Mouse (Mus musculus) liver, embryonic 15.5 days (tissue): ENCODE results near the gene Tmem94. TPM values are rescaled to one million over a fixed set of nuclear protein-coding genes. Genes with fewer than 3 reads are reported as not detected.

Experiments
- ATAC-seq: fragments of 200-750 bp; cut with Nextera tagmentation; 2 replicates; pipeline ENCODE4 v1.8.0; 2017; ENCODE audit warnings: moderate number of reproducible peaks, mild to moderate bottlenecking, moderate library complexity; ENCODE audit not compliant: insufficient read depth
- H3K27ac ChIP-seq: fragments of 300-500 bp; sonication (generic); replicated peaks from 2 replicates; pipeline ENCODE4 v1.5.1; 2015; ENCODE audit warnings: mild to moderate bottlenecking, inconsistent platforms
- H3K27me3 ChIP-seq: fragments of 300-500 bp; sonication (generic); 2 replicates; pipeline ENCODE4 v1.6.1; 2015; ENCODE audit warnings: mild to moderate bottlenecking, inconsistent platforms
- H3K36me3 ChIP-seq: fragments of 300-500 bp; sonication (generic); replicated peaks from 2 replicates; pipeline ENCODE4 v1.6.1; 2015; ENCODE audit warnings: moderate library complexity, mild to moderate bottlenecking, inconsistent platforms
- H3K4me1 ChIP-seq: fragments of 300-500 bp; sonication (generic); replicated peaks from 2 replicates; pipeline ENCODE4 v1.6.1; 2015; ENCODE audit warnings: inconsistent platforms
- H3K4me2 ChIP-seq: fragments of 300-500 bp; sonication (generic); 2 replicates; pipeline ENCODE4 v1.6.1; 2015; ENCODE audit warnings: moderate library complexity, mild to moderate bottlenecking, inconsistent platforms
- H3K4me3 ChIP-seq: fragments of 300-500 bp; sonication (generic); replicated peaks from 2 replicates; pipeline ENCODE4 v1.5.1; 2015; ENCODE audit warnings: mild to moderate bottlenecking, inconsistent platforms
- H3K9ac ChIP-seq: fragments of 300-500 bp; sonication (generic); 2 replicates; pipeline ENCODE4 v1.6.1; 2015; ENCODE audit warnings: moderate library complexity, mild to moderate bottlenecking, inconsistent platforms
- H3K9me3 ChIP-seq: fragments of 300-500 bp; sonication (generic); replicated peaks from 2 replicates; pipeline ENCODE4 v1.6.1; 2016; ENCODE audit warnings: inconsistent platforms
- WGBS: fragments of 180-500 bp; shearing (Covaris S2); methylation state at CpG from one replicate; pipeline ENCODE4 v1.1.7; 2015; ENCODE audit warnings: mixed read lengths; ENCODE audit not compliant: insufficient replicate concordance; 5-methylcytosine and 5-hydroxymethylcytosine counted together
- microRNA-seq: library from miRNA; unstranded; fragments of <30 nt; microRNA quantifications from one replicate; pipeline ENCODE4, GENCODE M21; 2016
- polyA plus RNA-seq: library from polyadenylated mRNA; unstranded; fragments of >200 nt; fragmentation: Nextera tagmentation; extraction: Ambion mirVana; gene quantifications from 2 replicates; pipeline ENCODE4 v1.2.1, GENCODE M21; 2015

Gene Tmem94
- polyA plus RNA-seq, 1 experiment from 2014 or later: 9.9 TPM

DNA sequence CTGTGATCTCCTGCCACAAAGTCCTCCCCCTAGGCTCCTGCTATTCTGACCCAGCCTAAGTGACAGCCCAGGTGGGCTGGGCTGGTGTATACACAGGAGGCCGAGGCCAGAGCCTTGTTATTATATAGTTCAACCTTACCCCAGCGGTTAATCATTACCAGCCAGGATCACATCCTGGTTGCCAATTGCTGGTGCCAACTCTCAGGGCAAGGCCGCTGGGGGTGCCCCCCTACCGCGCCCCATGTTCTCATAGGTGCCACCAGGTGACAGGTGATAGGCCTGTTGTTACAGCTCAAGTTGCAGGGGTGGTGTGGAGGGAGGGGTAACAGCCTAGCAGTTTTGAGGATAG, 78.6 kb downstream of the Tmem94 start:
- Histone ChIP-seq H3K36me3 (peaks cover 34% of the 10 kb centered on the region), H3K27me3 (no peaks in the 10 kb centered on the region), H3K4me3 (no peak overlapping the region), H3K9me3 (0 out of 2 replicates have a peak, but pooled peaks cover 2% of the 10 kb centered on the region), H3K9ac (no peak overlapping the region), H3K4me1 (peaks cover 53% of the 10 kb centered on the region), H3K27ac (no peak overlapping the region), H3K4me2 (no peak overlapping the region)
- ATAC-seq: no peak
- 86% methylated on average over 5 of the region's 5 CpGs for WGBS

DNA sequence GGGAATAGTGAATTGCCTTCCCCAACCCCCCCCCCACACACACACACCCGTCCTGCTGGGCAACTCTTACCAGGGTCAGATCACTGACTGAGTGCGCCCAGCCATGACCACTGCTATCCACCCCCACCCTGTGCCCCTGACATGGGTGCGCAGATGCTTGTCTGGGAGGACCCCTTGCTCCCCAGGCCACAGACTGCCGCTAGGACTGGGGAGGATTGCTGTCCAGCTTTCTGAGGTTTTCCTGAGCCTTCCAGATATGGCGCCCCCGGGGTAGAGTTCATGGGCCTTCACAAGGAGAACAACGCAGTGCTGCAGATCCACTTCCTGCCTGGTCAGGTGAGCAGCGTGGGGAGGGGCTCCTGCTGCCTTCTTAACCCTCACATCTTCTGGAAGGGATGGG, 79.0 kb downstream of the Tmem94 start:
- 65% methylated on average over 8 of the region's 8 CpGs for WGBS
- Histone ChIP-seq H3K36me3 (peaks cover 35% of the 10 kb centered on the region), H3K27ac (no peak overlapping the region), H3K4me3 (no peak overlapping the region), H3K4me1 (peaks cover 49% of the 10 kb centered on the region), H3K27me3 (no peaks in the 10 kb centered on the region), H3K9ac (no peak overlapping the region), H3K9me3 (0 out of 2 replicates have a peak, but pooled peaks cover 2% of the 10 kb centered on the region), H3K4me2 (no peak overlapping the region)
- ATAC-seq: no peak

DNA sequence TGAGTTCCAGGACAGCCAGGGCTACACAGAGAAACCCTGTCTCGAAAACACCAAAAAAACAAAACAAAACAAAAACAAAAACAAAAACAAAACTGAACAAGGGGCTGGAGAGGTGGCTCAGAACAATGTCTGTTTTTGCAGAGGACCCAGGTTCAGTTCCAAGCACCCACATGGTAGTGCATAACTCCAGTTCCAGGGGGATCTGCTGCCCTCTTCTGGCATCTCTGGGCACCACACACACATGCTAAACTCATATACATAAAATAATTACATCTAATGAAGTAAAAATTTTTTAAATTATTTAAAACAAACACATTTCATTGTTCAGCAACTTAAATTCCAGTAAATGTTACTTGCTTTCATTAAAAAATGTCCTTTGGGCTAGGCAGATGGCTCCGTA, 80.6 kb downstream of the Tmem94 start:
- Histone ChIP-seq H3K27ac (no peak overlapping the region), H3K36me3 (peaks cover 51% of the 10 kb centered on the region), H3K9me3 (0 out of 2 replicates have a peak, but pooled peaks cover 2% of the 10 kb centered on the region), H3K4me2 (no peak overlapping the region), H3K9ac (no peak overlapping the region), H3K4me1 (peaks cover 38% of the 10 kb centered on the region), H3K27me3 (no peaks in the 10 kb centered on the region), H3K4me3 (no peak overlapping the region)
- ATAC-seq: no peak
- WGBS: 87% methylated on average over 2 of the region's 2 CpGs

Small RNAs within 50 kb of the gene (microRNA-seq; reads per million reads assigned to microRNA genes)
- gene Mir5621: not detected

Other genes starting within 250 kb of the Tmem94 start
- 301 and 355 TPM in 2 replicates for gene Sumo2, start 229.2 kb upstream of the Tmem94 start, polyA plus RNA-seq
- gene Nup85, start 201.0 kb upstream of the Tmem94 start, polyA plus RNA-seq: 111 and 114 TPM in 2 replicates
- 49.5 and 51.3 TPM in 2 replicates for gene Mrps7, start 161.5 kb upstream of the Tmem94 start, polyA plus RNA-seq
- 7.7 and 8.2 TPM in 2 replicates for gene Gga3, start 161.4 kb upstream of the Tmem94 start, polyA plus RNA-seq
- gene Mif4gd, start 152.5 kb upstream of the Tmem94 start, polyA plus RNA-seq: 27.3 and 32.3 TPM in 2 replicates
- 10.4 and 10.9 TPM in 2 replicates for gene Slc25a19, start 137.1 kb upstream of the Tmem94 start, polyA plus RNA-seq
- 53.4 and 55.8 TPM in 2 replicates for gene Grb2, start 56.8 kb upstream of the Tmem94 start, polyA plus RNA-seq
- gene Caskin2, start 48.2 kb downstream of the Tmem94 start, polyA plus RNA-seq: 5.7 and 6.7 TPM in 2 replicates
- 13.7 and 18.7 TPM in 2 replicates for gene Tsen54, start 49.3 kb downstream of the Tmem94 start, polyA plus RNA-seq
- 11.9 and 16.2 TPM in 2 replicates for gene Llgl2, start 58.6 kb downstream of the Tmem94 start, polyA plus RNA-seq
- 0.45 and 0.46 TPM in 2 replicates for gene Myo15b, start 93.0 kb downstream of the Tmem94 start, polyA plus RNA-seq
- 37.8 and 40.0 TPM in 2 replicates for gene Smim5, start 134.5 kb downstream of the Tmem94 start, polyA plus RNA-seq
- 2.7 and 3.3 TPM in 2 replicates for gene Smim6, start 146.6 kb downstream of the Tmem94 start, polyA plus RNA-seq
- gene Sap30bp, start 167.8 kb downstream of the Tmem94 start, polyA plus RNA-seq: 13.0 and 15.0 TPM in 2 replicates
- 8.1 and 10.9 TPM in 2 replicates for gene Recql5, start 168.0 kb downstream of the Tmem94 start, polyA plus RNA-seq
- gene Itgb4, start 209.3 kb downstream of the Tmem94 start, polyA plus RNA-seq: 0.18 and 0.31 TPM in 2 replicates
- gene Galk1, start 247.3 kb downstream of the Tmem94 start, polyA plus RNA-seq: 168 and 190 TPM in 2 replicates